Mouse (Mus musculus) CH12.LX (cell line): ENCODE data around the gene Gatad2a. TPM values are rescaled to one million over a fixed set of nuclear protein-coding genes. Genes with fewer than 3 reads are reported as not detected.

Experiments
- DNase-seq: peaks from one replicate; pipeline ENCODE4 v3.0.0-alpha.2; 2013; ENCODE audit errors: extremely low read depth
- H3K27ac ChIP-seq: 2 replicates; pipeline ENCODE4 v1.5.1; 2012; ENCODE audit warnings: low read depth, mild to moderate bottlenecking, control low read depth, moderate library complexity; ENCODE audit not compliant: insufficient read depth
- H3K27me3 ChIP-seq: replicated peaks from 2 replicates; pipeline ENCODE3; 2012; ENCODE audit warnings: inconsistent platforms
- H3K36me3 ChIP-seq, 2 experiments: replicated peaks in 1 of 2; 2 replicates each; pipeline versions ENCODE3 to v1.6.1; 2012; ENCODE audit warnings: inconsistent platforms in 1 of 2, low read length in 1 of 2, mild to moderate bottlenecking in 1 of 2, mixed read lengths in 1 of 2, moderate library complexity in 1 of 2; ENCODE audit not compliant: control insufficient read depth in 1 of 2, insufficient read depth in 1 of 2
- H3K4me1 ChIP-seq, 2 experiments: 2 replicates each; pipeline ENCODE4 v1.6.1; 2012; ENCODE audit warnings: inconsistent platforms in 1 of 2, moderate library complexity in 1 of 2; ENCODE audit not compliant: insufficient read depth in 2 of 2, control insufficient read depth in 1 of 2
- H3K4me2 ChIP-seq: 2 replicates; pipeline ENCODE4 v1.6.1; 2012; ENCODE audit warnings: low read depth, mild to moderate bottlenecking, control low read depth; ENCODE audit not compliant: poor library complexity, insufficient read depth, severe bottlenecking
- H3K4me3 ChIP-seq, 3 experiments: fragments of 150-350 bp in 1 of 3; sonication (generic) in 1 of 3; replicated peaks in 1 of 3; 2 replicates each; pipeline versions ENCODE3 to v1.5.1; 2011 to 2012; ENCODE audit warnings: low read depth in 2 of 3, low read length in 2 of 3, mild to moderate bottlenecking in 2 of 3, moderate library complexity in 2 of 3, control low read depth in 1 of 3, improper control_type of control experiment in 1 of 3, inconsistent platforms in 1 of 3, mixed read lengths in 1 of 3; ENCODE audit not compliant: poor library complexity in 1 of 3
- H3K79me2 ChIP-seq: replicated peaks from 2 replicates; pipeline ENCODE4 v1.6.1; 2012; ENCODE audit warnings: mild to moderate bottlenecking, moderate library complexity; ENCODE audit not compliant: control insufficient read depth, poor library complexity, insufficient read depth, severe bottlenecking; ENCODE audit errors: extremely low read depth
- H3K9ac ChIP-seq: 2 replicates; pipeline ENCODE4 v1.6.1; 2012; ENCODE audit warnings: low read depth, mild to moderate bottlenecking, control low read depth, moderate library complexity; ENCODE audit not compliant: insufficient read depth
- H3K9me3 ChIP-seq: replicated peaks from 2 replicates; pipeline ENCODE3; 2012; ENCODE audit warnings: low read length, inconsistent platforms, mixed read lengths
- CHD1 ChIP-seq: IDR thresholded peaks from 2 replicates; pipeline ENCODE4 v1.6.1; 2012; ENCODE audit warnings: low read depth, low read length, improper control_type of control experiment, inconsistent platforms
- CHD2 ChIP-seq: IDR thresholded peaks from 2 replicates; pipeline ENCODE4 v1.6.1; 2011; ENCODE audit warnings: low read length, improper control_type of control experiment
- CTCF ChIP-seq, 2 experiments: IDR thresholded peaks in 1 of 2; conservative IDR thresholded peaks in 1 of 2; 2 replicates each; pipeline ENCODE4 v1.5.1; 2011 to 2012; ENCODE audit warnings: low read depth in 2 of 2, low read length in 2 of 2, improper control_type of control experiment in 1 of 2, inconsistent platforms in 1 of 2, mild to moderate bottlenecking in 1 of 2, moderate library complexity in 1 of 2
- E2F4 ChIP-seq: IDR thresholded peaks from 2 replicates; pipeline ENCODE4 v1.6.1; 2011; ENCODE audit warnings: low read depth, low read length, improper control_type of control experiment; ENCODE audit not compliant: insufficient replicate concordance
- ELF1 ChIP-seq: IDR thresholded peaks from 2 replicates; pipeline ENCODE4 v1.6.1; 2014; ENCODE audit warnings: low read depth, mild to moderate bottlenecking, inconsistent platforms, low read length, improper control_type of control experiment
- ETS1 ChIP-seq: conservative IDR thresholded peaks from 2 replicates; pipeline ENCODE4 v1.6.1; 2012; ENCODE audit warnings: low read depth, mild to moderate bottlenecking, inconsistent platforms, low read length, improper control_type of control experiment, moderate library complexity
- HCFC1 ChIP-seq: IDR thresholded peaks from 2 replicates; pipeline ENCODE4 v1.6.1; 2012; ENCODE audit warnings: low read depth, mild to moderate bottlenecking, inconsistent platforms, low read length, improper control_type of control experiment
- IRF4 ChIP-seq: IDR thresholded peaks from 2 replicates; pipeline ENCODE4 v1.6.1; 2014; ENCODE audit warnings: low read depth, mild to moderate bottlenecking, inconsistent platforms, low read length, improper control_type of control experiment
- JUND ChIP-seq: conservative IDR thresholded peaks from 2 replicates; pipeline ENCODE4 v1.6.1; 2011; ENCODE audit warnings: low read depth, low read length, improper control_type of control experiment
- MAFK ChIP-seq: IDR thresholded peaks from 2 replicates; pipeline ENCODE4 v1.6.1; 2011; ENCODE audit warnings: low read length, improper control_type of control experiment; ENCODE audit not compliant: insufficient replicate concordance
- MAX ChIP-seq: IDR thresholded peaks from 2 replicates; pipeline ENCODE4 v1.6.1; 2011; ENCODE audit warnings: low read length, improper control_type of control experiment
- MYC ChIP-seq: IDR thresholded peaks from 2 replicates; pipeline ENCODE4 v1.6.1; 2011; ENCODE audit warnings: low read depth, mild to moderate bottlenecking, improper control_type of control experiment, low read length
- RCOR1 ChIP-seq: conservative IDR thresholded peaks from 2 replicates; pipeline ENCODE4 v1.6.1; 2012; ENCODE audit warnings: low read depth, mild to moderate bottlenecking, inconsistent platforms, low read length, improper control_type of control experiment
- TBP ChIP-seq: conservative IDR thresholded peaks from 2 replicates; pipeline ENCODE4 v1.6.1; 2011; ENCODE audit warnings: low read depth, low read length, improper control_type of control experiment
- TCF12 ChIP-seq: IDR thresholded peaks from 2 replicates; pipeline ENCODE4 v1.6.1; 2014; ENCODE audit warnings: low read depth, mild to moderate bottlenecking, inconsistent platforms, low read length, improper control_type of control experiment
- USF1 ChIP-seq: IDR thresholded peaks from 2 replicates; pipeline ENCODE4 v1.6.1; 2014; ENCODE audit warnings: low read depth, mild to moderate bottlenecking, inconsistent platforms, low read length, improper control_type of control experiment
- USF2 ChIP-seq: conservative IDR thresholded peaks from 2 replicates; pipeline ENCODE4 v1.6.1; 2011; ENCODE audit warnings: low read depth, low read length, improper control_type of control experiment
- ZKSCAN1 ChIP-seq: IDR thresholded peaks from 2 replicates; pipeline ENCODE4 v1.6.1; 2012; ENCODE audit warnings: low read depth, inconsistent platforms, low read length, improper control_type of control experiment, borderline replicate concordance
- ZMIZ1 ChIP-seq: IDR thresholded peaks from 2 replicates; pipeline ENCODE4 v1.6.1; 2012; ENCODE audit warnings: low read depth, mild to moderate bottlenecking, inconsistent platforms, low read length, improper control_type of control experiment
- dilution Hi-C: fragments of 300-500 bp; cut with MboI; formaldehyde crosslinking; loops from 2 replicates; pipeline ENCODE4 v1.14.3; 2020; ENCODE audit warnings: low sequenced_read_pairs; ENCODE audit not compliant: extremely low pct_unique_long_range_greater_than_20kb, extremely low pct_ligation_motif_present
- in situ Hi-C: fragments of 300-500 bp; cut with MboI; formaldehyde crosslinking; loops from 3 replicates; pipeline ENCODE4 v1.14.3; 2019; ENCODE audit warnings: low sequenced_read_pairs, low pct_ligation_motif_present, low pct_unique_long_range_greater_than_20kb, mixed read lengths
- polyA plus RNA-seq: library from polyadenylated mRNA; unstranded; fragments of >175 nt; gene quantifications from 2 replicates; pipeline ENCODE4 v1.2.1, GENCODE M21; 2012; ENCODE audit warnings: low read depth; ENCODE audit not compliant: insufficient read length
- total RNA-seq, 2 experiments: library from RNA; depleted of rRNA; stranded (reverse); fragments of 300-350 nt in 1 of 2; fragments of >200 nt in 1 of 2; gene quantifications; 2 replicates each; pipeline ENCODE4 v1.2.3; 2012 to 2014

Gatad2a gene
- total and polyA plus RNA-seq, 3 experiments, result 35.7 to 95.1 (median 70.8) TPM

- TF ChIP-seq HCFC1, result no peak
- no peak for TF ChIP-seq USF1
- no peak for TF ChIP-seq ELF1
- no peak for TF ChIP-seq ETS1
- TF ChIP-seq MAFK, result no peak
- no peak for TF ChIP-seq CHD1
- no peak for TF ChIP-seq ZMIZ1
- TF ChIP-seq USF2, result no peak
- no peak for TF ChIP-seq RCOR1
- TF ChIP-seq E2F4, result no peak
- no peak for TF ChIP-seq TBP
- no peak for TF ChIP-seq JUND
- TF ChIP-seq CHD2, result no peak
- no peak for TF ChIP-seq MAX
- TF ChIP-seq CTCF (conservative IDR thresholded peaks at IDR 0.05 in 1 of 2, IDR thresholded peaks at IDR 0.05 in 1 of 2; ENCODE audit: low read depth in 2 of 2, low read length in 2 of 2), result no peak
- TF ChIP-seq TCF12, result no peak
- TF ChIP-seq IRF4, result no peak
- no peak for TF ChIP-seq MYC
- Histone ChIP-seq H3K9me3 (peaks cover 31% of the 10 kb centered on the region), H3K9ac (no peak overlapping the region), H3K27ac (no peak overlapping the region), H3K4me1 (no peaks in the 10 kb centered on the region), H3K4me2 (no peak overlapping the region), H3K36me3 (peaks cover 0 to 21% of the 10 kb centered on the region in 2 experiments), H3K79me2 (no peaks in the 10 kb centered on the region), H3K4me3 (peak overlapping the region in 1 of 3 experiments; percentile 4), H3K27me3 (no peaks in the 10 kb centered on the region)
- dilution Hi-C loops (no loop called here), in situ Hi-C loops (no loop called here)
- no peak for DNase-seq
These were observed 114.0 kb downstream of the Gatad2a start for GRCm38 (mm10) chr8:69882021-69882756.

- no peaks in the 10 kb centered on the region for H3K79me2 ChIP-seq
- H3K4me2 ChIP-seq, result no peak overlapping the region
- in situ Hi-C loops (no loop called here), dilution Hi-C loops (no loop called here)
- H3K9me3 ChIP-seq, result peaks cover 31% of the 10 kb centered on the region
- H3K9ac ChIP-seq, result no peak overlapping the region
- no peaks in the 10 kb centered on the region for H3K4me1 ChIP-seq
- no peak overlapping the region for H3K27ac ChIP-seq
- no peak for TF ChIP-seq ZKSCAN1
- no peaks in the 10 kb centered on the region for H3K27me3 ChIP-seq
- peak overlapping the region in 1 of 3 experiments; percentile 8 for H3K4me3 ChIP-seq
- no peak for DNase-seq
- peaks cover 0 to 20% of the 10 kb centered on the region in 2 experiments for H3K36me3 ChIP-seq
These were observed 114.8 kb downstream of the Gatad2a start for GRCm38 (mm10) chr8:69881261-69881865.
